Mouse (Mus musculus): ENCODE data around the gene Gps2. TPM values are rescaled to one million over a fixed set of nuclear protein-coding genes. Genes with fewer than 3 reads are reported as not detected.
A peak's percentile ranks its signal among the peaks of the same experiment; 100 is the strongest.

Gps2 gene
- polyA plus RNA-seq, 1 experiment from 2014 or later: 125 TPM

GRCm38 (mm10) chr11:69894671-69895070, 19.0 kb upstream of the Gps2 start:
- H3K27me3 ChIP-seq (replicated peaks): peaks cover 7% of the 10 kb centered on the region
- H3K27ac ChIP-seq: peak overlapping the region; percentile 57; the same call in 1 of the 2 replicates
- peaks cover 54% of the 10 kb centered on the region for H3K4me1 ChIP-seq
- peak overlapping the region; percentile 45 for H3K9ac ChIP-seq
- H3K9me3 ChIP-seq (replicated peaks): no peaks in the 10 kb centered on the region
- 21% methylated on average over 5 of the region's 5 CpGs for WGBS (ENCODE audit: insufficient replicate concordance)
- no peaks in the 10 kb centered on the region for H3K36me3 ChIP-seq
- no peak overlapping the region for H3K4me3 ChIP-seq
- H3K4me2 ChIP-seq: 0 out of 2 replicates have a peak overlapping the region, but pooled peaks have one; percentile 50
- 0 out of 2 replicates have a peak, but pooled peaks have one; percentile 9 for ATAC-seq

- peak; percentile 78 for ATAC-seq
Observed at GRCm38 (mm10) chr11:69895291-69895690, 18.4 kb upstream of the Gps2 start, which contains the start of gene Acap1. TSS of gene Acap1 (minus strand) at chr11:69895539.

GRCm38 (mm10) chr11:69899870-69900269, 13.8 kb upstream of the Gps2 start:
- Histone ChIP-seq H3K4me3 (peak overlapping the region; percentile 86; the same call in 1 of the 2 replicates), H3K4me1 (peaks cover 57% of the 10 kb centered on the region), H3K36me3 (peaks cover 18% of the 10 kb centered on the region), H3K9ac (no peak overlapping the region; the same call in 1 of the 2 replicates), H3K27me3 (replicated peaks) (peaks cover 8% of the 10 kb centered on the region), H3K4me2 (peak overlapping the region; percentile 95), H3K9me3 (replicated peaks) (no peaks in the 10 kb centered on the region), H3K27ac (no peak overlapping the region)
- no peak for ATAC-seq
- WGBS (ENCODE audit: insufficient replicate concordance): 45% methylated on average over 4 of the region's 4 CpGs

More at GRCm38 (mm10) chr11:69895291-69895690, 18.4 kb upstream of the Gps2 start, which contains the start of gene Acap1:
- H3K4me3 ChIP-seq: peak within 1 kb of the TSS; percentile 25; the same call in 1 of the 2 replicates
- no peaks in the 10 kb centered on the region for H3K36me3 ChIP-seq
- H3K9ac ChIP-seq: peak within 1 kb of the TSS; percentile 45
- H3K27me3 ChIP-seq (replicated peaks): peaks cover 8% of the 10 kb centered on the region
- 36% methylated on average over 4 of the region's 4 CpGs for WGBS (ENCODE audit: insufficient replicate concordance)
- peak within 1 kb of the TSS; percentile 50 for H3K4me2 ChIP-seq
- H3K27ac ChIP-seq: peak within 1 kb of the TSS; percentile 57
- peaks cover 54% of the 10 kb centered on the region for H3K4me1 ChIP-seq
- no peaks in the 10 kb centered on the region for H3K9me3 ChIP-seq (replicated peaks)

GRCm38 (mm10) chr11:69900471-69901405, 12.9 kb upstream of the Gps2 start, which contains the start of the genes 2810408A11Rik and Neurl4:
TSS of gene 2810408A11Rik (minus strand) at chr11:69900987.
TSS of gene Neurl4 (plus strand) at chr11:69901072.
- H3K4me3 ChIP-seq: peak within 1 kb of the TSS; percentile 86
- peak within 1 kb of the TSS; percentile 95 for H3K27ac ChIP-seq
- under 1% methylated on average over 38 of the region's 38 CpGs for WGBS (ENCODE audit: insufficient replicate concordance)
- peak within 1 kb of the TSS; percentile 92 for H3K9ac ChIP-seq
- peak within 1 kb of the TSS; percentile 95 for H3K4me2 ChIP-seq
- peaks cover 27% of the 10 kb centered on the region for H3K36me3 ChIP-seq
- peaks cover 49% of the 10 kb centered on the region for H3K4me1 ChIP-seq
- ATAC-seq: peak; percentile 91
- peaks cover 8% of the 10 kb centered on the region for H3K27me3 ChIP-seq (replicated peaks)
- H3K9me3 ChIP-seq (replicated peaks): no peaks in the 10 kb centered on the region

- Histone ChIP-seq H3K9me3 (replicated peaks) (no peaks in the 10 kb centered on the region), H3K36me3 (peaks cover 33% of the 10 kb centered on the region), H3K27me3 (replicated peaks) (peaks cover 8% of the 10 kb centered on the region), H3K4me2 (peak overlapping the region; percentile 95), H3K9ac (peak overlapping the region; percentile 92), H3K4me3 (peak overlapping the region; percentile 86), H3K4me1 (peaks cover 47% of the 10 kb centered on the region), H3K27ac (peak overlapping the region; percentile 95)
- ATAC-seq: peak; percentile 62
- under 1% methylated on average over 42 of the region's 42 CpGs for WGBS (ENCODE audit: insufficient replicate concordance)
Observed at GRCm38 (mm10) chr11:69901406-69901846, 12.3 kb upstream of the Gps2 start.

GRCm38 (mm10) chr11:69901993-69902392, 11.7 kb upstream of the Gps2 start:
- no peaks in the 10 kb centered on the region for H3K9me3 ChIP-seq (replicated peaks)
- H3K27me3 ChIP-seq (replicated peaks): peaks cover 8% of the 10 kb centered on the region
- H3K4me2 ChIP-seq: peak overlapping the region; percentile 95
- peak overlapping the region; percentile 92 for H3K9ac ChIP-seq
- peak overlapping the region; percentile 95 for H3K27ac ChIP-seq
- H3K4me1 ChIP-seq: peaks cover 47% of the 10 kb centered on the region
- H3K4me3 ChIP-seq: peak overlapping the region; percentile 86
- ATAC-seq: peak; percentile 2; the same call in 1 of the 2 replicates
- H3K36me3 ChIP-seq: peaks cover 39% of the 10 kb centered on the region
- under 1% methylated on average over 39 of the region's 39 CpGs for WGBS (ENCODE audit: insufficient replicate concordance)

- H3K9ac ChIP-seq: peak overlapping the region; percentile 92
- no peak for ATAC-seq
Observed at GRCm38 (mm10) chr11:69902972-69903371, 10.7 kb upstream of the Gps2 start.

GRCm38 (mm10) chr11:69904311-69904710, 9.4 kb upstream of the Gps2 start:
- Histone ChIP-seq H3K27me3 (replicated peaks) (peaks cover 5% of the 10 kb centered on the region), H3K4me1 (peaks cover 34% of the 10 kb centered on the region), H3K36me3 (peaks cover 62% of the 10 kb centered on the region), H3K9me3 (replicated peaks) (no peaks in the 10 kb centered on the region), H3K4me3 (no peak overlapping the region), H3K9ac (no peak overlapping the region), H3K27ac (no peak overlapping the region), H3K4me2 (no peak overlapping the region)
- WGBS (ENCODE audit: insufficient replicate concordance): 89% methylated on average over 9 of the region's 9 CpGs
- no peak for ATAC-seq

More at GRCm38 (mm10) chr11:69902972-69903371, 10.7 kb upstream of the Gps2 start:
- H3K36me3 ChIP-seq: peaks cover 49% of the 10 kb centered on the region
- H3K27ac ChIP-seq: peak overlapping the region; percentile 95
- H3K27me3 ChIP-seq (replicated peaks): peaks cover 8% of the 10 kb centered on the region
- H3K9me3 ChIP-seq (replicated peaks): no peaks in the 10 kb centered on the region
- WGBS (ENCODE audit: insufficient replicate concordance): 77% methylated on average over 12 of the region's 13 CpGs
- peak overlapping the region; percentile 86 for H3K4me3 ChIP-seq
- peaks cover 46% of the 10 kb centered on the region for H3K4me1 ChIP-seq
- peak overlapping the region; percentile 95 for H3K4me2 ChIP-seq

GRCm38 (mm10) chr11:69908645-69909044, 5.0 kb upstream of the Gps2 start:
- WGBS (ENCODE audit: insufficient replicate concordance): 88% methylated on average over 11 of the region's 11 CpGs
- ATAC-seq: no peak
- Histone ChIP-seq H3K27me3 (replicated peaks) (no peaks in the 10 kb centered on the region), H3K4me1 (peaks cover 15% of the 10 kb centered on the region), H3K36me3 (peaks cover 99% of the 10 kb centered on the region), H3K4me3 (no peak overlapping the region), H3K4me2 (no peak overlapping the region), H3K9ac (no peak overlapping the region), H3K9me3 (replicated peaks) (no peaks in the 10 kb centered on the region), H3K27ac (no peak overlapping the region)

- no peak overlapping the region for H3K4me3 ChIP-seq
- 81% methylated on average over 5 of the region's 5 CpGs for WGBS (ENCODE audit: insufficient replicate concordance)
Observed at GRCm38 (mm10) chr11:69909174-69909573, 4.5 kb upstream of the Gps2 start.

GRCm38 (mm10) chr11:69910177-69910576, 3.5 kb upstream of the Gps2 start:
- no peak overlapping the region for H3K4me3 ChIP-seq
- 86% methylated on average over 8 of the region's 8 CpGs for WGBS (ENCODE audit: insufficient replicate concordance)

More at GRCm38 (mm10) chr11:69909174-69909573, 4.5 kb upstream of the Gps2 start:
- Histone ChIP-seq H3K4me1 (peaks cover 12% of the 10 kb centered on the region), H3K9ac (no peak overlapping the region), H3K27me3 (replicated peaks) (no peaks in the 10 kb centered on the region), H3K9me3 (replicated peaks) (no peaks in the 10 kb centered on the region), H3K27ac (no peak overlapping the region), H3K4me2 (no peak overlapping the region), H3K36me3 (peaks cover 93% of the 10 kb centered on the region)
- ATAC-seq: no peak

More at GRCm38 (mm10) chr11:69910177-69910576, 3.5 kb upstream of the Gps2 start:
- Histone ChIP-seq H3K4me2 (no peak overlapping the region), H3K27ac (no peak overlapping the region), H3K4me1 (peaks cover 18% of the 10 kb centered on the region), H3K27me3 (replicated peaks) (no peaks in the 10 kb centered on the region), H3K36me3 (peaks cover 91% of the 10 kb centered on the region), H3K9ac (no peak overlapping the region), H3K9me3 (replicated peaks) (no peaks in the 10 kb centered on the region)
- no peak for ATAC-seq

All from liver, embryonic 12.5 days (tissue).